Mouse (Mus musculus) forebrain, embryonic 13.5 days (tissue): ENCODE results near the gene Lsm2. TPM values are rescaled to one million over a fixed set of nuclear protein-coding genes. Genes with fewer than 3 reads are reported as not detected.
A peak's percentile ranks its signal among the peaks of the same experiment; 100 is the strongest.
"Not testable (repeated sequence)": the region's sequence is repeated elsewhere in the genome, so short reads cannot be mapped to it uniquely, and the experiment has no call there.

Experiments
- ATAC-seq: fragments of 200-750 bp; cut with Nextera tagmentation; 2 replicates; pipeline ENCODE4 v1.8.0; 2017
- H3K27ac ChIP-seq: fragments of 300-500 bp; sonication (generic); 2 replicates; pipeline ENCODE4 v1.5.1; 2015; ENCODE audit warnings: inconsistent platforms, mild to moderate bottlenecking, moderate library complexity
- H3K27me3 ChIP-seq: fragments of 300-500 bp; sonication (generic); 2 replicates; pipeline ENCODE4 v1.6.1; 2015; ENCODE audit warnings: mild to moderate bottlenecking, inconsistent platforms
- H3K36me3 ChIP-seq: fragments of 300-500 bp; sonication (generic); 2 replicates; pipeline ENCODE4 v1.6.1; 2015; ENCODE audit warnings: mild to moderate bottlenecking, inconsistent platforms; ENCODE audit not compliant: poor library complexity, severe bottlenecking
- H3K4me1 ChIP-seq: fragments of 300-500 bp; sonication (generic); 2 replicates; pipeline ENCODE4 v1.6.1; 2015; ENCODE audit warnings: inconsistent platforms
- H3K4me2 ChIP-seq: fragments of 300-500 bp; sonication (generic); 2 replicates; pipeline ENCODE4 v1.6.1; 2015; ENCODE audit warnings: inconsistent platforms, mild to moderate bottlenecking, moderate library complexity
- H3K4me3 ChIP-seq: fragments of 300-500 bp; sonication (generic); 2 replicates; pipeline ENCODE4 v1.5.1; 2015; ENCODE audit warnings: mild to moderate bottlenecking, inconsistent platforms
- H3K9ac ChIP-seq: fragments of 300-500 bp; sonication (generic); 2 replicates; pipeline ENCODE4 v1.6.1; 2015; ENCODE audit warnings: mild to moderate bottlenecking, inconsistent platforms
- H3K9me3 ChIP-seq: fragments of 300-500 bp; sonication (generic); replicated peaks from 2 replicates; pipeline ENCODE4 v1.6.1; 2016; ENCODE audit warnings: inconsistent platforms
- WGBS: fragments of 180-500 bp; shearing (Covaris S2); methylation state at CpG from one replicate; pipeline ENCODE4 v1.1.7; 2015; 5-methylcytosine and 5-hydroxymethylcytosine counted together
- polyA plus RNA-seq: library from polyadenylated mRNA; unstranded; fragments of >200 nt; fragmentation: Nextera tagmentation; extraction: Ambion mirVana; gene quantifications from 2 replicates; pipeline ENCODE4 v1.2.1, GENCODE M21; 2015

Gene Lsm2
- polyA plus RNA-seq, 1 experiment from 2014 or later = 203 TPM

GRCm38 (mm10) chr17:34996411-34997141 lies 14.9 kb downstream of the Lsm2 start:
- H3K27me3 ChIP-seq = no peaks in the 10 kb centered on the region
- no peak overlapping the region for H3K4me3 ChIP-seq
- peaks cover 39% of the 10 kb centered on the region for H3K36me3 ChIP-seq
- 0 out of 2 replicates have a peak overlapping the region, but pooled peaks have one; percentile 30 for H3K9ac ChIP-seq
- H3K4me2 ChIP-seq = peak overlapping the region; percentile 12
- H3K4me1 ChIP-seq = peaks cover 39% of the 10 kb centered on the region
- no peaks in the 10 kb centered on the region for H3K9me3 ChIP-seq
- WGBS = 92% methylated on average over 13 of the region's 14 CpGs
- H3K27ac ChIP-seq = no peak overlapping the region
- ATAC-seq = no peak

- H3K27me3 ChIP-seq = no peaks in the 10 kb centered on the region
- peaks cover 44% of the 10 kb centered on the region for H3K4me1 ChIP-seq
- ATAC-seq = no peak
- 89% methylated on average over 5 of the region's 5 CpGs for WGBS
- no peaks in the 10 kb centered on the region for H3K9me3 ChIP-seq
- H3K27ac ChIP-seq = no peak overlapping the region
- H3K9ac ChIP-seq = 0 out of 2 replicates have a peak overlapping the region, but pooled peaks have one; percentile 12
- peak overlapping the region; percentile 12 for H3K4me2 ChIP-seq
- H3K4me3 ChIP-seq = no peak overlapping the region
- peaks cover 35% of the 10 kb centered on the region for H3K36me3 ChIP-seq
Observed at GRCm38 (mm10) chr17:34997142-34997483, 15.5 kb downstream of the Lsm2 start.

- whole genome bisulfite sequencing = 95% methylated on average over 15 of the region's 15 CpGs
- Histone ChIP-seq H3K36me3 (peaks cover 28% of the 10 kb centered on the region), H3K4me2 (peak overlapping the region; percentile 100), H3K4me1 (peaks cover 59% of the 10 kb centered on the region), H3K4me3 (peak overlapping the region; percentile 39), H3K9ac (peak overlapping the region; percentile 72; the same call in 1 of the 2 replicates), H3K9me3 (no peaks in the 10 kb centered on the region), H3K27ac (no peak overlapping the region), H3K27me3 (no peaks in the 10 kb centered on the region)
- no peak for ATAC-seq
Observed at GRCm38 (mm10) chr17:34998526-34999430, 17.1 kb downstream of the Lsm2 start.

GRCm38 (mm10) chr17:34999871-35000716 lies 18.4 kb downstream of the Lsm2 start:
- not testable (repeated sequence) for ATAC-seq, H3K27me3 ChIP-seq, H3K9me3 ChIP-seq
- H3K9ac ChIP-seq = peak overlapping the region; percentile 97
- peak overlapping the region; percentile 98 for H3K27ac ChIP-seq
- H3K4me3 ChIP-seq = peak overlapping the region; percentile 94
- peaks cover 59% of the 10 kb centered on the region for H3K4me1 ChIP-seq
- H3K36me3 ChIP-seq = peaks cover 40% of the 10 kb centered on the region
- 25% methylated on average over 30 of the region's 32 CpGs for WGBS
- peak overlapping the region; percentile 100 for H3K4me2 ChIP-seq

GRCm38 (mm10) chr17:35000717-35001451 lies 19.2 kb downstream of the Lsm2 start, which contains the start of gene Vars:
Gene Vars, plus strand, starts transcription at chr17:35000987.
- Histone ChIP-seq H3K4me3 (peak within 1 kb of the TSS; percentile 94), H3K9ac (peak within 1 kb of the TSS; percentile 97), H3K9me3 (no peaks in the 10 kb centered on the region), H3K27me3 (no peaks in the 10 kb centered on the region), H3K36me3 (peaks cover 47% of the 10 kb centered on the region), H3K4me2 (peak within 1 kb of the TSS; percentile 100), H3K27ac (peak within 1 kb of the TSS; percentile 98), H3K4me1 (peaks cover 59% of the 10 kb centered on the region)
- under 1% methylated on average over 65 of the region's 83 CpGs for WGBS
- ATAC-seq = peak; percentile 93

- peak overlapping the region; percentile 98 for H3K27ac ChIP-seq
- H3K4me3 ChIP-seq = peak overlapping the region; percentile 94
- peak overlapping the region; percentile 100 for H3K4me2 ChIP-seq
- peak overlapping the region; percentile 97 for H3K9ac ChIP-seq
- ATAC-seq = no peak
- WGBS = under 1% methylated on average over 35 of the region's 35 CpGs
- H3K9me3 ChIP-seq = no peaks in the 10 kb centered on the region
- H3K36me3 ChIP-seq = peaks cover 51% of the 10 kb centered on the region
- H3K4me1 ChIP-seq = peaks cover 56% of the 10 kb centered on the region
- H3K27me3 ChIP-seq = no peaks in the 10 kb centered on the region
Observed at GRCm38 (mm10) chr17:35001452-35002152, 19.9 kb downstream of the Lsm2 start.

GRCm38 (mm10) chr17:35002153-35002865 lies 20.6 kb downstream of the Lsm2 start:
- ATAC-seq = no peak
- H3K27ac ChIP-seq = peak overlapping the region; percentile 98
- peak overlapping the region; percentile 97 for H3K9ac ChIP-seq
- H3K36me3 ChIP-seq = peaks cover 52% of the 10 kb centered on the region
- H3K9me3 ChIP-seq = no peaks in the 10 kb centered on the region
- no peaks in the 10 kb centered on the region for H3K27me3 ChIP-seq
- WGBS = 7% methylated on average over 12 of the region's 12 CpGs
- H3K4me3 ChIP-seq = peak overlapping the region; percentile 94
- H3K4me2 ChIP-seq = peak overlapping the region; percentile 100
- peaks cover 49% of the 10 kb centered on the region for H3K4me1 ChIP-seq

- Histone ChIP-seq H3K27ac (0 out of 2 replicates have a peak overlapping the region, but pooled peaks have one; percentile 98), H3K4me3 (peak overlapping the region; percentile 94), H3K36me3 (peaks cover 52% of the 10 kb centered on the region), H3K4me2 (peak overlapping the region; percentile 100), H3K9me3 (no peaks in the 10 kb centered on the region), H3K4me1 (peaks cover 41% of the 10 kb centered on the region), H3K27me3 (no peaks in the 10 kb centered on the region), H3K9ac (peak overlapping the region; percentile 97)
- ATAC-seq = no peak
- WGBS = 76% methylated on average over 9 of the region's 9 CpGs
Observed at GRCm38 (mm10) chr17:35003022-35003838, 21.6 kb downstream of the Lsm2 start.

GRCm38 (mm10) chr17:35004075-35004717 lies 22.5 kb downstream of the Lsm2 start:
- 95% methylated on average over 17 of the region's 17 CpGs for WGBS
- Histone ChIP-seq H3K9me3 (no peaks in the 10 kb centered on the region), H3K36me3 (peaks cover 52% of the 10 kb centered on the region), H3K27ac (no peak overlapping the region), H3K4me3 (no peak overlapping the region), H3K4me1 (peaks cover 31% of the 10 kb centered on the region), H3K27me3 (no peaks in the 10 kb centered on the region), H3K4me2 (no peak overlapping the region), H3K9ac (no peak overlapping the region)
- no peak for ATAC-seq
